ENCODE assay signal across 13 mouse cellular contexts in genomic region chr16:96888036-96888435, GRCm38 (mm10).
A peak's percentile ranks its signal among the peaks of the same experiment; 100 is the strongest.
DNase-seq lines count a peak whose midpoint lies in the region; ATAC-seq lines count a peak whose summit lies in the region.
"Had no signal": no experiment of that assay in that cellular context is flagged by ENCODE, and none has a peak within 500 bp of the region (broad histone marks: within the 10 kb centered on the region; RNA-seq: fewer than 3 reads in every experiment).

No protein-coding gene starts in this region.

- ATAC-seq in frontal cortex, adult (ENCODE audit: low TSS enrichment) = peak; percentile 57; the same call in 1 of the 2 replicates
- ATAC-seq: intestine, embryonic 15.5 days had no signal

- intact Hi-C loops in left cerebral cortex, postnatal 4 days (cut with DNase I) = no loop called here
- intact Hi-C loops in gastrocnemius, postnatal 36 days (cut with DNase I) = no loop called here

- no peak for DNase-seq in frontal cortex, postnatal 10 days (ENCODE audit: low spot score in 2 of 2)
- peak; percentile 22 for DNase-seq in left cerebral cortex, adult 11 months (ENCODE audit: low spot score)
- no peak for DNase-seq in left cerebral cortex, postnatal 4 days
- DNase-seq in 3T3-L1 (ENCODE audit: low read depth, low spot score) = peak; percentile 69
- peak; percentile 41 for DNase-seq in Muller cell, postnatal 12 days (ENCODE audit: inconsistent ontology term)
- no peak for DNase-seq in gastrocnemius, postnatal 36 days
- DNase-seq: adrenal gland, adult 8-10 months; cerebellum, adult 2 months; heart, adult 2 months; right cerebral cortex, postnatal 25 days; thymus, postnatal 25 days had no signal

Comparison
In these comparisons a context has a peak if more than half of its experiments do, and no peak if none do; other contexts are left out.
1. DNase-seq: peak in left cerebral cortex, adult 11 months (single experiment), 3T3-L1 (single experiment) and Muller cell, postnatal 12 days (single experiment); none in frontal cortex, postnatal 10 days (0 of 2), left cerebral cortex, postnatal 4 days (single experiment) and gastrocnemius, postnatal 36 days (0 of 2).